Mouse (Mus musculus) lung, embryonic 14.5 days (tissue): ENCODE results near the gene Mtus2. TPM values are rescaled to one million over a fixed set of nuclear protein-coding genes. Genes with fewer than 3 reads are reported as not detected.

Experiments used
- ATAC-seq: fragments of 200-750 bp; cut with Nextera tagmentation; 2 replicates; pipeline ENCODE4 v1.8.0; 2017; ENCODE audit warnings: mild to moderate bottlenecking, moderate TSS enrichment, moderate library complexity; ENCODE audit not compliant: insufficient read depth
- DNase-seq: peaks from one replicate; pipeline ENCODE4 v3.0.0-alpha.2; 2015
- H3K27ac ChIP-seq: fragments of 300-500 bp; sonication (generic); 2 replicates; pipeline ENCODE4 v1.5.1; 2014; ENCODE audit warnings: low read depth, mild to moderate bottlenecking, moderate library complexity
- H3K27me3 ChIP-seq: fragments of 300-500 bp; sonication (generic); 2 replicates; pipeline ENCODE4 v1.6.1; 2014; ENCODE audit warnings: low read length, control low read depth; ENCODE audit not compliant: insufficient read depth
- H3K36me3 ChIP-seq: fragments of 300-500 bp; sonication (generic); 2 replicates; pipeline ENCODE4 v1.6.1; 2014; ENCODE audit warnings: control low read depth; ENCODE audit not compliant: insufficient read depth
- H3K4me1 ChIP-seq: fragments of 300-500 bp; sonication (generic); 2 replicates; pipeline ENCODE4 v1.6.1; 2014; ENCODE audit warnings: antibody characterized with exemption, control low read depth; ENCODE audit not compliant: insufficient read depth
- H3K4me2 ChIP-seq: fragments of 300-500 bp; sonication (generic); 2 replicates; pipeline ENCODE4 v1.6.1; 2014; ENCODE audit warnings: mild to moderate bottlenecking
- H3K4me3 ChIP-seq: fragments of 300-500 bp; sonication (generic); 2 replicates; pipeline ENCODE4 v1.5.1; 2014; ENCODE audit warnings: low read depth, low read length
- H3K9ac ChIP-seq: fragments of 300-500 bp; sonication (generic); 2 replicates; pipeline ENCODE4 v1.6.1; 2014
- H3K9me3 ChIP-seq: fragments of 300-500 bp; sonication (generic); 2 replicates; pipeline ENCODE4 v1.6.1; 2016; ENCODE audit warnings: low read depth, low read length, control low read depth
- CTCF ChIP-seq: IDR thresholded peaks from 2 replicates; pipeline ENCODE4 v1.5.1; 2016; ENCODE audit warnings: antibody characterized with exemption, low read depth
- WGBS: fragments of 180-500 bp; shearing (Covaris S2); extraction: QIAGEN DNeasy Blood & Tissue Kit; methylation state at CpG from one replicate; pipeline ENCODE4 v1.1.7; 2014; 5-methylcytosine and 5-hydroxymethylcytosine counted together
- polyA plus RNA-seq: library from polyadenylated mRNA; unstranded; fragments of >200 nt; fragmentation: Nextera tagmentation; extraction: Ambion mirVana; gene quantifications from 2 replicates; pipeline ENCODE4 v1.2.1, GENCODE M21; 2014

The Mtus2 gene
- polyA plus RNA-seq, 1 experiment from 2014 or later, result 5.7 TPM

- Histone ChIP-seq H3K27ac (no peak overlapping the region), H3K27me3 (no peaks in the 10 kb centered on the region), H3K4me2 (no peak overlapping the region), H3K36me3 (no peaks in the 10 kb centered on the region), H3K4me3 (no peak overlapping the region), H3K4me1 (no peaks in the 10 kb centered on the region), H3K9me3 (no peaks in the 10 kb centered on the region), H3K9ac (no peak overlapping the region)
- ATAC-seq, result no peak
- WGBS, result 74% methylated on average over 8 of the region's 8 CpGs
- DNase-seq, result no peak
- no peak for TF ChIP-seq CTCF
These were observed 321.1 kb downstream of the Mtus2 start for GRCm38 (mm10) chr5:148278233-148278632.

GRCm38 (mm10) chr5:148280321-148280720 lies 323.2 kb downstream of the Mtus2 start:
- Histone ChIP-seq H3K27me3 (no peaks in the 10 kb centered on the region), H3K4me2 (no peak overlapping the region), H3K9ac (no peak overlapping the region), H3K27ac (no peak overlapping the region), H3K36me3 (no peaks in the 10 kb centered on the region), H3K4me3 (no peak overlapping the region), H3K4me1 (no peaks in the 10 kb centered on the region), H3K9me3 (no peaks in the 10 kb centered on the region)
- no peak for ATAC-seq
- DNase-seq, result no peak
- TF ChIP-seq CTCF, result no peak
- WGBS, result 75% methylated on average over 5 of the region's 5 CpGs

- no peak for TF ChIP-seq CTCF
These were observed 325.0 kb downstream of the Mtus2 start for GRCm38 (mm10) chr5:148282093-148282492.

GRCm38 (mm10) chr5:148282631-148283030 lies 325.5 kb downstream of the Mtus2 start:
- DNase-seq (no peak), ATAC-seq (no peak)
- H3K36me3 ChIP-seq, result no peaks in the 10 kb centered on the region
- H3K4me2 ChIP-seq, result no peak overlapping the region
- H3K27me3 ChIP-seq, result no peaks in the 10 kb centered on the region
- no peaks in the 10 kb centered on the region for H3K9me3 ChIP-seq
- H3K9ac ChIP-seq, result no peak overlapping the region
- no peaks in the 10 kb centered on the region for H3K4me1 ChIP-seq
- TF ChIP-seq CTCF, result no peak
- no peak overlapping the region for H3K27ac ChIP-seq
- WGBS, result 91% methylated on average over 5 of the region's 5 CpGs
- no peak overlapping the region for H3K4me3 ChIP-seq

More at GRCm38 (mm10) chr5:148282093-148282492, 325.0 kb downstream of the Mtus2 start:
- H3K4me1 ChIP-seq, result no peaks in the 10 kb centered on the region
- ATAC-seq, result no peak
- no peaks in the 10 kb centered on the region for H3K9me3 ChIP-seq
- H3K9ac ChIP-seq, result no peak overlapping the region
- H3K27ac ChIP-seq, result no peak overlapping the region
- H3K36me3 ChIP-seq, result no peaks in the 10 kb centered on the region
- H3K4me3 ChIP-seq, result no peak overlapping the region
- H3K4me2 ChIP-seq, result no peak overlapping the region
- H3K27me3 ChIP-seq, result no peaks in the 10 kb centered on the region
- no peak for DNase-seq
- 79% methylated on average over 6 of the region's 6 CpGs for whole genome bisulfite sequencing

- no peak for TF ChIP-seq CTCF
- Histone ChIP-seq H3K4me1 (no peaks in the 10 kb centered on the region), H3K27ac (no peak overlapping the region), H3K9me3 (no peaks in the 10 kb centered on the region), H3K36me3 (no peaks in the 10 kb centered on the region), H3K9ac (no peak overlapping the region), H3K4me3 (no peak overlapping the region), H3K27me3 (no peaks in the 10 kb centered on the region), H3K4me2 (no peak overlapping the region)
- DNase-seq, result no peak
- no peak for ATAC-seq
- 85% methylated on average over 2 of the region's 2 CpGs for whole genome bisulfite sequencing
These were observed 326.1 kb downstream of the Mtus2 start for GRCm38 (mm10) chr5:148283177-148283576.

- H3K9ac ChIP-seq, result no peak overlapping the region
- no peaks in the 10 kb centered on the region for H3K36me3 ChIP-seq
- no peaks in the 10 kb centered on the region for H3K27me3 ChIP-seq
- H3K4me3 ChIP-seq, result no peak overlapping the region
- WGBS, result 80% methylated on average over 3 of the region's 3 CpGs
- no peak overlapping the region for H3K4me2 ChIP-seq
- no peak for TF ChIP-seq CTCF
- no peaks in the 10 kb centered on the region for H3K4me1 ChIP-seq
- H3K27ac ChIP-seq, result no peak overlapping the region
- ATAC-seq (no peak), DNase-seq (no peak)
- H3K9me3 ChIP-seq, result no peaks in the 10 kb centered on the region
These were observed 326.5 kb downstream of the Mtus2 start for GRCm38 (mm10) chr5:148283584-148283983.

- Histone ChIP-seq H3K4me3 (no peak overlapping the region), H3K27ac (no peak overlapping the region), H3K27me3 (no peaks in the 10 kb centered on the region), H3K4me2 (no peak overlapping the region), H3K9me3 (no peaks in the 10 kb centered on the region), H3K9ac (no peak overlapping the region), H3K4me1 (no peaks in the 10 kb centered on the region), H3K36me3 (no peaks in the 10 kb centered on the region)
- ATAC-seq (no peak), DNase-seq (no peak)
- WGBS, result 94% methylated on average over 5 of the region's 5 CpGs
- TF ChIP-seq CTCF, result no peak
These were observed 330.4 kb downstream of the Mtus2 start for GRCm38 (mm10) chr5:148287529-148287928.

GRCm38 (mm10) chr5:148288804-148289203 lies 331.7 kb downstream of the Mtus2 start:
- no peaks in the 10 kb centered on the region for H3K9me3 ChIP-seq
- WGBS, result 69% methylated on average over 18 of the region's 18 CpGs
- H3K9ac ChIP-seq, result no peak overlapping the region
- no peak overlapping the region for H3K27ac ChIP-seq
- no peaks in the 10 kb centered on the region for H3K27me3 ChIP-seq
- TF ChIP-seq CTCF, result no peak
- no peak for DNase-seq
- no peak overlapping the region for H3K4me3 ChIP-seq
- H3K4me1 ChIP-seq, result no peaks in the 10 kb centered on the region
- no peak overlapping the region for H3K4me2 ChIP-seq
- H3K36me3 ChIP-seq, result no peaks in the 10 kb centered on the region
- no peak for ATAC-seq
